Mouse (Mus musculus) myocyte (in vitro differentiated cells): ENCODE measurements around the gene Fjx1.

Experiments used
- E2F4 ChIP-seq: IDR thresholded peaks from one replicate; pipeline ENCODE4 v1.6.1; 2011; ENCODE audit warnings: mild to moderate bottlenecking, control low read depth, moderate library complexity; ENCODE audit not compliant: insufficient read depth
- MAX ChIP-seq: IDR thresholded peaks from one replicate; pipeline ENCODE4 v1.6.1; 2011; ENCODE audit warnings: low read depth, mild to moderate bottlenecking, control low read depth
- MYOG ChIP-seq, 3 experiments: IDR thresholded peaks; one replicate each; pipeline ENCODE4 v1.6.1; 2011; ENCODE audit warnings: control low read depth in 2 of 3, low read depth in 2 of 3, mild to moderate bottlenecking in 2 of 3; ENCODE audit not compliant: insufficient read length in 2 of 3, control insufficient read depth in 1 of 3, insufficient read depth in 1 of 3
- POLR2A ChIP-seq: IDR thresholded peaks from one replicate; pipeline ENCODE4 v1.6.1; 2011; ENCODE audit warnings: low read depth, mild to moderate bottlenecking, control low read depth, moderate library complexity; ENCODE audit not compliant: insufficient read length
- POLR2AphosphoS2 ChIP-seq: IDR thresholded peaks from one replicate; pipeline ENCODE4 v1.6.1; 2011; ENCODE audit warnings: low read depth, control low read depth; ENCODE audit not compliant: insufficient read length
- SRF ChIP-seq: IDR thresholded peaks from one replicate; pipeline ENCODE4 v1.6.1; 2011; ENCODE audit warnings: low read depth; ENCODE audit not compliant: control insufficient read depth, insufficient read length
- TCF12 ChIP-seq: IDR thresholded peaks from one replicate; pipeline ENCODE4 v1.6.1; 2011; ENCODE audit warnings: mild to moderate bottlenecking, control low read depth; ENCODE audit not compliant: poor library complexity, insufficient read depth, severe bottlenecking
- TCF3 ChIP-seq: IDR thresholded peaks from one replicate; pipeline ENCODE4 v1.6.1; 2011; ENCODE audit warnings: low read depth, control low read depth; ENCODE audit not compliant: insufficient read length

- no peak for TF ChIP-seq E2F4
- no peak for TF ChIP-seq POLR2A
- TF ChIP-seq TCF3, result no peak
- no peak for TF ChIP-seq SRF
- TF ChIP-seq MAX, result no peak
- TF ChIP-seq TCF12, result no peak
- no peak for TF ChIP-seq POLR2AphosphoS2
- TF ChIP-seq MYOG (IDR thresholded peaks at IDR 0.05; ENCODE audit: control insufficient read depth in 1 of 3, insufficient read depth in 1 of 3, insufficient read length in 2 of 3, low read depth in 2 of 3), result no peak
Observed at GRCm38 (mm10) chr2:102409741-102410140, 42.6 kb downstream of the Fjx1 start.
